Mouse (Mus musculus) ES-Bruce4 (cell line): ENCODE measurements around the gene Pde8a. TPM values are rescaled to one million over a fixed set of nuclear protein-coding genes. Genes with fewer than 3 reads are reported as not detected.
"Not testable (repeated sequence)": the region's sequence is repeated elsewhere in the genome, so short reads cannot be mapped to it uniquely, and the experiment has no call there.

Experiments
- H3K27ac ChIP-seq: 2 replicates; pipeline ENCODE4 v1.5.1; 2012; ENCODE audit warnings: low read length, inconsistent platforms; ENCODE audit not compliant: insufficient read depth
- H3K27me3 ChIP-seq: 2 replicates; pipeline ENCODE4 v1.6.1; 2012; ENCODE audit warnings: mild to moderate bottlenecking, low read length, inconsistent platforms; ENCODE audit not compliant: control insufficient read depth, poor library complexity, insufficient read depth, severe bottlenecking
- H3K36me3 ChIP-seq: 2 replicates; pipeline ENCODE4 v1.6.1; 2012; ENCODE audit warnings: inconsistent platforms, mild to moderate bottlenecking, low read length, moderate library complexity; ENCODE audit not compliant: control insufficient read depth, poor library complexity, insufficient read depth, severe bottlenecking
- H3K4me1 ChIP-seq: one replicate; pipeline ENCODE4 v1.8.1; 2011; ENCODE audit warnings: low read length; ENCODE audit not compliant: control insufficient read depth, insufficient read depth
- H3K4me3 ChIP-seq: 2 replicates; pipeline ENCODE4 v1.5.1; 2011; ENCODE audit warnings: low read depth, mild to moderate bottlenecking, low read length
- H3K9ac ChIP-seq: 2 replicates; pipeline ENCODE4 v1.6.1; 2012; ENCODE audit warnings: low read depth, mild to moderate bottlenecking, inconsistent platforms; ENCODE audit not compliant: poor library complexity, severe bottlenecking
- H3K9me3 ChIP-seq: replicated peaks from 2 replicates; pipeline ENCODE4 v1.6.1; 2012; ENCODE audit warnings: mild to moderate bottlenecking, low read length, inconsistent platforms; ENCODE audit not compliant: control insufficient read depth, poor library complexity, insufficient read depth, severe bottlenecking
- CTCF ChIP-seq: IDR thresholded peaks from one replicate; pipeline ENCODE4 v1.8.1; 2011; ENCODE audit warnings: low read depth, low read length
- EP300 ChIP-seq: IDR thresholded peaks from 2 replicates; pipeline ENCODE4 v1.6.1; 2011; ENCODE audit warnings: low read depth, low read length; ENCODE audit not compliant: insufficient read depth
- POLR2A ChIP-seq: IDR thresholded peaks from one replicate; pipeline ENCODE4 v1.8.1; 2011; ENCODE audit warnings: low read length; ENCODE audit not compliant: insufficient read depth
- polyA plus RNA-seq: library from polyadenylated mRNA; stranded (reverse); fragments of >200 nt; gene quantifications from 2 replicates; pipeline ENCODE4 v1.2.4, GENCODE M21; 2011; ENCODE audit warnings: low read depth; ENCODE audit not compliant: missing spikeins, insufficient read depth, insufficient read length

Gene Pde8a
- polyA plus RNA-seq, 1 experiment: 7.4 TPM

GRCm38 (mm10) chr7:81176187-81176769 lies 37.1 kb upstream of the Pde8a start:
- Histone ChIP-seq H3K36me3 (no peaks in the 10 kb centered on the region), H3K9me3 (no peaks in the 10 kb centered on the region), H3K27ac (no peak overlapping the region), H3K9ac (no peak overlapping the region), H3K4me3 (no peak overlapping the region), H3K4me1 (peaks cover 2% of the 10 kb centered on the region), H3K27me3 (no peaks in the 10 kb centered on the region)
- TF ChIP-seq POLR2A (no peak), EP300 (no peak), CTCF (no peak)

GRCm38 (mm10) chr7:81179494-81179893 lies 33.9 kb upstream of the Pde8a start:
- H3K9ac ChIP-seq: no peak overlapping the region
- peaks cover 2% of the 10 kb centered on the region for H3K4me1 ChIP-seq
- H3K27me3 ChIP-seq: no peaks in the 10 kb centered on the region
- no peak overlapping the region for H3K4me3 ChIP-seq
- H3K9me3 ChIP-seq: 0 out of 2 replicates have a peak, but pooled peaks cover under 1% of the 10 kb centered on the region
- TF ChIP-seq CTCF (no peak), POLR2A (no peak), EP300 (no peak)
- H3K36me3 ChIP-seq: no peaks in the 10 kb centered on the region
- no peak overlapping the region for H3K27ac ChIP-seq

- Histone ChIP-seq H3K36me3 (no peaks in the 10 kb centered on the region), H3K9me3 (peaks cover 3% of the 10 kb centered on the region; the same call in 1 of the 2 replicates), H3K4me1 (no peaks in the 10 kb centered on the region), H3K27ac (peak overlapping the region; percentile 55), H3K27me3 (no peaks in the 10 kb centered on the region), H3K9ac (no peak overlapping the region), H3K4me3 (no peak overlapping the region)
- TF ChIP-seq CTCF (no peak), POLR2A (no peak), EP300 (no peak)
Observed at GRCm38 (mm10) chr7:81182492-81183175, 30.8 kb upstream of the Pde8a start.

GRCm38 (mm10) chr7:81183181-81183580 lies 30.2 kb upstream of the Pde8a start:
- Histone ChIP-seq H3K36me3 (no peaks in the 10 kb centered on the region), H3K27me3 (no peaks in the 10 kb centered on the region), H3K27ac (peak overlapping the region; percentile 55; the same call in 1 of the 2 replicates), H3K4me1 (no peaks in the 10 kb centered on the region), H3K9me3 (peaks cover 3% of the 10 kb centered on the region; the same call in 1 of the 2 replicates), H3K9ac (no peak overlapping the region), H3K4me3 (no peak overlapping the region)
- no peak for TF ChIP-seq CTCF
- TF ChIP-seq EP300: no peak
- TF ChIP-seq POLR2A: no peak

DNA sequence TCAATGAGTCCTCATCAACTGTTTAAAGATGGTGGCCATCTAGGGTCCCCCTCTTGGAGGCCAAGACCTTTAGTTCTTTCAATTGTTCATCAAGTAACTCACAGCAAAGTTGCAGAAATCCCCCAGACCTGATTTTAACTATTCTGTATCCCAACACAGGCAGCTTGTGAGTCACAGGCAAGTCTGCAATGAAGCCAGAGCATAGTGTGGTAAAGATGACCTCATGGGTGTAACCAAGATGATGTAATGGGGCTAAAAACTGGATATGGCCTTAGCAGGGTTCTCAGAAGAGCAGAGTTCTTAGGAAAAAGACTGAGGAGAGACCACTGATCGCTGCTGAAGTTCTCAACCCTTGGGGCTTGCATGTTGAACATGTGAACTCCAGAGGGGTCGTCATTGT lies 29.3 kb upstream of the Pde8a start:
- H3K9ac ChIP-seq: no peak overlapping the region
- TF ChIP-seq CTCF (no peak), POLR2A (no peak), EP300 (no peak)

DNA sequence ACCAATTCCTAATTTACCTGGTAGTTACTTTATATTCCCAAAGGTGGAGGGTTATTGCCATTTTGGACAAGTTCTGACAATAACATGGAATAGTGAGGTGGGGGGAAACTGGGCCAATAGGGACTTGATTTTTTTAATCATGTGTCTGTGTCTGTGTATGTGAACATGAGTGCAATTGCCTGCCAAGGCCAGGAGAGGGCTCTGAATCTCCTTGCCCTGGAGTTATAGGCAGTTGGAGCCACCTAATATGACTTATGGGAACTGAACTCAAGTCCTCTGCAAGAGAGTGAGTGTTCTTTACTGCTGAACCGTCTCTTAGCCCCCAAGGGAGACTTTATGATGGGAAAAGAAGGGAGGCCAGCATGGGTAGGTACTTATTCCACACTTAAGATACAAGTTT lies 28.7 kb upstream of the Pde8a start:
- H3K27me3 ChIP-seq: no peaks in the 10 kb centered on the region
- H3K36me3 ChIP-seq: no peaks in the 10 kb centered on the region
- H3K4me3 ChIP-seq: no peak overlapping the region
- H3K27ac ChIP-seq: no peak overlapping the region
- TF ChIP-seq CTCF (peak; percentile 16), EP300 (no peak)
- no peak overlapping the region for H3K9ac ChIP-seq
- peaks cover 3% of the 10 kb centered on the region; the same call in 1 of the 2 replicates for H3K9me3 ChIP-seq
- peaks cover 2% of the 10 kb centered on the region for H3K4me1 ChIP-seq

More for the DNA sequence above, 29.3 kb upstream of the Pde8a start:
- H3K27me3 ChIP-seq: no peaks in the 10 kb centered on the region
- H3K27ac ChIP-seq: no peak overlapping the region
- peaks cover 3% of the 10 kb centered on the region; the same call in 1 of the 2 replicates for H3K9me3 ChIP-seq
- H3K4me3 ChIP-seq: no peak overlapping the region
- peaks cover under 1% of the 10 kb centered on the region for H3K4me1 ChIP-seq
- no peaks in the 10 kb centered on the region for H3K36me3 ChIP-seq

DNA sequence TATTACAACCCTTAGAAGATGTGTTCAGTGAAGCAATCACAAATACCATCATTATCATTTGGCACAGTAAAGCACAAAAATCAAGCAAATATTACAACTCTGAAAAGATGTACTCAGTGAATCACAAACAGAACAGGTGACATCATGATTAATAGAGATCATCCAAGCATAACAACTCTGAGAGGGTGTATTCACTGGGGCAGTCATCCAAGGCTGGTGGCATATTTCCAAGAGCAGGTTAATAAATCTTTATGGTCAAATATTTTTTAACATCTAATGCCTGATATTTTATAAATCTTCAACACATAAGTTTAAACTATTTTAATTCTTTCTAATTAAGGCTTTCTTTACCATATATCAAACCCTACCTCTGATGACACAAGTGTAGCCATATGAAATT lies 27.4 kb upstream of the Pde8a start:
- H3K4me1 ChIP-seq, H3K27me3 ChIP-seq, H3K36me3 ChIP-seq, H3K27ac ChIP-seq, H3K9me3 ChIP-seq, H3K9ac ChIP-seq, H3K4me3 ChIP-seq: not testable (repeated sequence)
